Mouse (Mus musculus) midbrain, embryonic 12.5 days (tissue): Measurements from ENCODE around the gene Dgki. TPM values are rescaled to one million over a fixed set of nuclear protein-coding genes. Genes with fewer than 3 reads are reported as not detected.

ENCODE experiments used
- ATAC-seq: fragments of 200-750 bp; cut with Nextera tagmentation; 2 replicates; pipeline ENCODE4 v1.8.0; 2017; ENCODE audit warnings: low read depth, moderate TSS enrichment, moderate library complexity; ENCODE audit not compliant: low FRiP score
- H3K27ac ChIP-seq: fragments of 300-500 bp; sonication (generic); replicated peaks from 2 replicates; pipeline ENCODE4 v1.5.1; 2016; ENCODE audit warnings: mild to moderate bottlenecking
- H3K27me3 ChIP-seq: fragments of 300-500 bp; sonication (generic); 2 replicates; pipeline ENCODE4 v1.6.1; 2016; ENCODE audit warnings: mild to moderate bottlenecking
- H3K36me3 ChIP-seq: fragments of 300-500 bp; sonication (generic); 2 replicates; pipeline ENCODE4 v1.6.1; 2016
- H3K4me1 ChIP-seq: fragments of 300-500 bp; sonication (generic); 2 replicates; pipeline ENCODE4 v1.6.1; 2016
- H3K4me2 ChIP-seq: fragments of 300-500 bp; sonication (generic); replicated peaks from 2 replicates; pipeline ENCODE4 v1.6.1; 2016; ENCODE audit warnings: mild to moderate bottlenecking, moderate library complexity
- H3K4me3 ChIP-seq: fragments of 300-500 bp; sonication (generic); 2 replicates; pipeline ENCODE4 v1.5.1; 2016; ENCODE audit warnings: mild to moderate bottlenecking
- H3K9ac ChIP-seq: fragments of 300-500 bp; sonication (generic); replicated peaks from 2 replicates; pipeline ENCODE4 v1.6.1; 2016; ENCODE audit warnings: mild to moderate bottlenecking, moderate library complexity
- H3K9me3 ChIP-seq: fragments of 300-500 bp; sonication (generic); 2 replicates; pipeline ENCODE4 v1.6.1; 2016; ENCODE audit warnings: mild to moderate bottlenecking
- WGBS: fragments of 180-500 bp; shearing (Covaris S2); methylation state at CpG from one replicate; pipeline ENCODE4 v1.1.7; 2016; 5-methylcytosine and 5-hydroxymethylcytosine counted together
- polyA plus RNA-seq: library from polyadenylated mRNA; unstranded; fragments of >200 nt; fragmentation: Nextera tagmentation; extraction: Ambion mirVana; gene quantifications from 2 replicates; pipeline ENCODE4 v1.2.1, GENCODE M21; 2016

The Dgki gene
- polyA plus RNA-seq, 1 experiment from 2014 or later, result 4.3 TPM

DNA sequence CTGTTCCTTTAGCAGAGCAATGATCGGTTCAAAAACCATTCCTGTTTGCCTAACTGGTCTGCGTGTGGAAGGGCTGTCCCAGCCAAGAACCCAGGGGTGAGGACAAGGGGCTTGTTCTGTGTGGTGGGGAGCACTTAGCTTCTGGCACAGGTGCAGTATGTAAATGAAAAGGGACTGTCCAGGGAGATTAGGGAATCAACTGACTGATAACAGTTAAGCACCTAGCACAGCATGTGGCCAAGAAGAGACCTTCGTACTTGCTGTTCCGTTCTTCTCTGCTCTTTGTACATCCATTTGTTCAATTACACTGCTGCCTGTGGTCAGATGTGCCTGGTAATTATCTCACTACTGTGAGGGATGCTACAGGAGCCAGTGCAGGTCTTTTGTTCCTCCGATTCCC lies 248.3 kb downstream of the Dgki start:
- H3K36me3 ChIP-seq, result no peaks in the 10 kb centered on the region
- 46% methylated on average over 5 of the region's 5 CpGs for WGBS
- no peak overlapping the region for H3K4me3 ChIP-seq
- H3K4me1 ChIP-seq, result peaks cover 4% of the 10 kb centered on the region; the same call in 1 of the 2 replicates
- no peak for ATAC-seq
- H3K27ac ChIP-seq, result no peak overlapping the region
- no peak overlapping the region for H3K9ac ChIP-seq
- H3K4me2 ChIP-seq, result no peak overlapping the region
- no peaks in the 10 kb centered on the region for H3K27me3 ChIP-seq
- no peaks in the 10 kb centered on the region for H3K9me3 ChIP-seq

DNA sequence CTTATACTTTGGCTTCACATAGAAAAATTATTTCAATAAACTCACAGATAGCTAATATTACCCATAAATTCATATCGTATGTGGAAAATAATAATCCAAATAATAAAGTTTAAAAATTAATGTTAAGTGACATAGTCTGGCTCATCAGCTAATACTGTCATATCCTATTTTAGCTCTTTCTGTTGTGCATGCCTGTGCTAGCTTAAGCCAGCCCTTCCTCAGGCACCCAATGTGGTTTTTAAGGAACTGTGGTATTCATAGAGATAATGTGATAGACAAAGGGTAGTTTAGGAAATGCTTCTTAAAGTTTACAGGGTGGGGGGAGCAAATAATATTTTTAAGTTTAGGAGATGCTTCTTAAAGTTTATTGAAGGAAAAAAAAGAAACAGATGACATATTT lies 248.8 kb downstream of the Dgki start:
- H3K4me1 ChIP-seq, result peaks cover 4% of the 10 kb centered on the region; the same call in 1 of the 2 replicates
- H3K4me3 ChIP-seq, result no peak overlapping the region
- no peaks in the 10 kb centered on the region for H3K36me3 ChIP-seq
- H3K9me3 ChIP-seq, result no peaks in the 10 kb centered on the region
- H3K9ac ChIP-seq, result no peak overlapping the region
- H3K27me3 ChIP-seq, result no peaks in the 10 kb centered on the region
- H3K27ac ChIP-seq, result no peak overlapping the region
- ATAC-seq, result no peak
- no peak overlapping the region for H3K4me2 ChIP-seq
- WGBS, result 95% methylated on average over 1 of the region's 1 CpGs

- Histone ChIP-seq H3K9me3 (no peaks in the 10 kb centered on the region), H3K9ac (no peak overlapping the region), H3K36me3 (no peaks in the 10 kb centered on the region), H3K4me1 (peaks cover 4% of the 10 kb centered on the region; the same call in 1 of the 2 replicates), H3K27ac (0 out of 2 replicates have a peak overlapping the region, but pooled peaks have one; percentile 10), H3K27me3 (no peaks in the 10 kb centered on the region), H3K4me3 (no peak overlapping the region), H3K4me2 (no peak overlapping the region)
- WGBS, result 55% methylated on average over 4 of the region's 4 CpGs
- ATAC-seq, result no peak
Measured at GRCm38 (mm10) chr6:37047611-37048129, 252.3 kb downstream of the Dgki start.

DNA sequence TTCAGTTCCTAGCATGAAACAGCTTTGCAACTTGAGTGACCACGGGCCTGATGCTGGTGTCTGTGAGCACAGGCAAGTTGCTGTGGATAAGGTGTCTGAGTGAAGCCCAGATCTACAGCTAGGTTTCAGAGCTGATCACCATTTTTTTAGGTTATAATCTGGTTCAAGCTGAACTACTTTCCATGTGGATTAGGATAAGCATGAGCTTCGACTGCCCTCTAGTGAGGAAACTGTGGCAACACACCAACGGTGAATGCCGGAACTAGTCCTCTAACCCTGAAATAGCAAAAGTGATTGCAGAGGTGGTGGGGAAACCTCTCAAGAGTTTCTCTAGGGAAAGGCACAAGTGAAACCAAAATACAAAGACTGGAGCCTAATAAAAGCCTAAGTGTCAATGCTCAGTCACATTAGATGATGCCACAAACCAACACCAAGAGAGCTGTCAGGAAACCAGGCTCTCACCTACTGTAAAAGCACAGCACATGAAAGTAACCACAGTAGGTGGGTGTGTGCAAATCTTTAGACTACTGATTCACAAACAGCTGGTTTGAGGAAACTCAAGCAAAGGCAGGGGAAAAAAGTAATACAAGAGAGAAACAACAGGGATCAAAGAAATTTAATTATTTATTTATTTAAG lies 253.7 kb downstream of the Dgki start:
- no peak overlapping the region for H3K4me3 ChIP-seq
- no peak overlapping the region for H3K27ac ChIP-seq
- ATAC-seq, result peak; percentile 27; the same call in 1 of the 2 replicates
- H3K9ac ChIP-seq, result no peak overlapping the region
- no peaks in the 10 kb centered on the region for H3K36me3 ChIP-seq
- H3K4me2 ChIP-seq, result no peak overlapping the region
- H3K27me3 ChIP-seq, result no peaks in the 10 kb centered on the region
- no peaks in the 10 kb centered on the region; the same call in 1 of the 2 replicates for H3K4me1 ChIP-seq
- WGBS, result 27% methylated on average over 4 of the region's 4 CpGs
- no peaks in the 10 kb centered on the region for H3K9me3 ChIP-seq

GRCm38 (mm10) chr6:37044796-37045195 lies 255.2 kb downstream of the Dgki start:
- Histone ChIP-seq H3K27me3 (no peaks in the 10 kb centered on the region), H3K4me1 (no peaks in the 10 kb centered on the region; the same call in 1 of the 2 replicates), H3K27ac (no peak overlapping the region), H3K36me3 (no peaks in the 10 kb centered on the region), H3K9me3 (no peaks in the 10 kb centered on the region), H3K4me2 (no peak overlapping the region), H3K4me3 (no peak overlapping the region), H3K9ac (no peak overlapping the region)
- ATAC-seq, result no peak
- WGBS, result 91% methylated on average over 4 of the region's 4 CpGs

GRCm38 (mm10) chr6:37038444-37038843 lies 261.5 kb downstream of the Dgki start:
- H3K9ac ChIP-seq, result no peak overlapping the region
- peaks cover 27% of the 10 kb centered on the region for H3K4me1 ChIP-seq
- 43% methylated on average over 8 of the region's 8 CpGs for WGBS
- no peaks in the 10 kb centered on the region for H3K36me3 ChIP-seq
- H3K4me2 ChIP-seq, result no peak overlapping the region
- no peak overlapping the region for H3K27ac ChIP-seq
- no peak overlapping the region for H3K4me3 ChIP-seq
- ATAC-seq, result peak; percentile 70
- no peaks in the 10 kb centered on the region for H3K27me3 ChIP-seq
- H3K9me3 ChIP-seq, result no peaks in the 10 kb centered on the region

GRCm38 (mm10) chr6:37037115-37037908 lies 262.7 kb downstream of the Dgki start:
- H3K9ac ChIP-seq, result no peak overlapping the region
- peaks cover 27% of the 10 kb centered on the region for H3K4me1 ChIP-seq
- 0 out of 2 replicates have a peak, but pooled peaks cover 6% of the 10 kb centered on the region for H3K36me3 ChIP-seq
- 36% methylated on average over 11 of the region's 11 CpGs for WGBS
- peak; percentile 69 for ATAC-seq
- no peak overlapping the region for H3K27ac ChIP-seq
- H3K9me3 ChIP-seq, result no peaks in the 10 kb centered on the region
- H3K27me3 ChIP-seq, result no peaks in the 10 kb centered on the region
- H3K4me3 ChIP-seq, result no peak overlapping the region
- H3K4me2 ChIP-seq, result peak overlapping the region; percentile 14; the same call in 1 of the 2 replicates

DNA sequence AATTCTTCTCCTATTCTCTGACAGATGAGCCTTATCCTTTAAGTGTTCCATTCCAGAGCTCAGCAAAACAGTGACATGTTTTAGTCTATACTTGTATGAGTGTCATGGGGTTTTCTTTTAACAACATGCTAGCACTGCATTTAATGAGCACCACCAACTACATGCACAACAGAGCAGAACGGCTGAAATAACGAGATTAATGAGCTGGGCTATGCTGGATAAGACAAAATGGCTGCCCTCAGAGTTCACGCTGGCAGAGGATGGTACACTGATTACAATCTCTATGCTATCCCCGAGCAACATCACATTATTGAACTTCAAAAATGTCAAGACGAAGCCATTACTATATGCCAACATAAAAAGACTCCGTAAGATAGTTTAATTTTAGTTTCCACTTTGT lies 264.3 kb downstream of the Dgki start:
- no peak for ATAC-seq
- WGBS, result 82% methylated on average over 6 of the region's 6 CpGs
- H3K27ac ChIP-seq, result no peak overlapping the region
- H3K9me3 ChIP-seq, result no peaks in the 10 kb centered on the region
- H3K4me3 ChIP-seq, result no peak overlapping the region
- no peak overlapping the region for H3K9ac ChIP-seq
- no peaks in the 10 kb centered on the region for H3K27me3 ChIP-seq
- 0 out of 2 replicates have a peak, but pooled peaks cover 6% of the 10 kb centered on the region for H3K36me3 ChIP-seq
- H3K4me2 ChIP-seq, result no peak overlapping the region
- peaks cover 27% of the 10 kb centered on the region for H3K4me1 ChIP-seq

GRCm38 (mm10) chr6:37030986-37031385 lies 269.0 kb downstream of the Dgki start:
- H3K9me3 ChIP-seq, result no peaks in the 10 kb centered on the region
- no peaks in the 10 kb centered on the region for H3K27me3 ChIP-seq
- H3K4me1 ChIP-seq, result peaks cover 2% of the 10 kb centered on the region; the same call in 1 of the 2 replicates
- 0 out of 2 replicates have a peak, but pooled peaks cover 6% of the 10 kb centered on the region for H3K36me3 ChIP-seq
- no peak overlapping the region for H3K4me2 ChIP-seq
- no peak overlapping the region for H3K4me3 ChIP-seq
- no peak overlapping the region for H3K9ac ChIP-seq
- ATAC-seq, result no peak
- H3K27ac ChIP-seq, result no peak overlapping the region
- WGBS, result 93% methylated on average over 1 of the region's 1 CpGs

GRCm38 (mm10) chr6:37030402-37030801 lies 269.6 kb downstream of the Dgki start:
- H3K9ac ChIP-seq, result no peak overlapping the region
- H3K36me3 ChIP-seq, result 0 out of 2 replicates have a peak, but pooled peaks cover 6% of the 10 kb centered on the region
- 94% methylated on average over 2 of the region's 2 CpGs for WGBS
- H3K9me3 ChIP-seq, result no peaks in the 10 kb centered on the region
- H3K27ac ChIP-seq, result no peak overlapping the region
- H3K4me2 ChIP-seq, result no peak overlapping the region
- H3K4me1 ChIP-seq, result no peaks in the 10 kb centered on the region
- ATAC-seq, result no peak
- H3K4me3 ChIP-seq, result no peak overlapping the region
- H3K27me3 ChIP-seq, result no peaks in the 10 kb centered on the region

DNA sequence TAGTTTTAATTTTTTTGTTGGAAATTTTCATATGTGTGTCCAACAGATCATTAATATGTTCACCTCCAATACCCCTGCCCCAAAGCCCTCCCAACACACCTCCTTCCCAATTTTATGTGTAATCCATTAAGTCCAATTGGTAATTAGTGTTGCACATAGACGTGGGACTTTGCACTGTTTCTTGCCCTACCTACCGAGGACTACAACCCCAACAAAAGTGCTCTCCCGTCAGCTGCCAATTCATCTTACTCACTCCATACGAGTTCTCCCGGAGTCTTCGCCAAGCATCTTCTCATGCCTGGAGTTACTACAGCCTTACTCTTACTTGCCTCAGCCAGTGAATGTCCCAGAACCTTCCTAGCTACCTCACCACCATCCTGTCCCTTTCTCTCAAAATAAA lies 271.1 kb downstream of the Dgki start:
- no peaks in the 10 kb centered on the region for H3K4me1 ChIP-seq
- 0 out of 2 replicates have a peak, but pooled peaks cover 6% of the 10 kb centered on the region for H3K36me3 ChIP-seq
- no peaks in the 10 kb centered on the region for H3K9me3 ChIP-seq
- no peak overlapping the region for H3K27ac ChIP-seq
- H3K4me2 ChIP-seq, result no peak overlapping the region
- no peak overlapping the region for H3K4me3 ChIP-seq
- H3K27me3 ChIP-seq, result no peaks in the 10 kb centered on the region
- no peak for ATAC-seq
- 93% methylated on average over 6 of the region's 6 CpGs for WGBS
- no peak overlapping the region for H3K9ac ChIP-seq

GRCm38 (mm10) chr6:37028300-37028699 lies 271.7 kb downstream of the Dgki start:
- WGBS, result 95% methylated on average over 2 of the region's 2 CpGs
- Histone ChIP-seq H3K36me3 (0 out of 2 replicates have a peak, but pooled peaks cover 6% of the 10 kb centered on the region), H3K4me3 (no peak overlapping the region), H3K4me2 (no peak overlapping the region), H3K27me3 (no peaks in the 10 kb centered on the region), H3K9me3 (no peaks in the 10 kb centered on the region), H3K27ac (no peak overlapping the region), H3K9ac (no peak overlapping the region), H3K4me1 (no peaks in the 10 kb centered on the region)
- ATAC-seq, result no peak
